Mouse (Mus musculus) spleen, adult 10 weeks (tissue): Measurements from ENCODE around the gene Zfp931. TPM values are rescaled to one million over a fixed set of nuclear protein-coding genes. Genes with fewer than 3 reads are reported as not detected.

Experiments
- polyA plus RNA-seq: library from polyadenylated mRNA; stranded (reverse); fragments of 350-450 nt; fragmentation: Illumina TruSeq; extraction: RNeasy Lipid Tissue Mini Kit (QIAGEN cat#74804); gene quantifications from one replicate; pipeline ENCODE4 v1.2.3, GENCODE M21; 2015; ENCODE audit warnings: low replicate concordance; ENCODE audit not compliant: insufficient read depth

The Zfp931 gene
- 18.3 TPM for polyA plus RNA-seq

GRCm38 (mm10) chr2:178078166-178078717 is at the start of gene Zfp931:
Zfp931 (minus strand) TSS chr2:178078476.

GRCm38 (mm10) chr2:178118801-178119560 is 40.7 kb upstream of the Zfp931 start, which contains the start of gene Phactr3:
Phactr3 (plus strand) TSS chr2:178118975.

GRCm38 (mm10) chr2:178023011-178023611 is 55.2 kb downstream of the Zfp931 start, which contains the start of gene Zfp971:
Zfp971 (plus strand) TSS chr2:178023284.

Other genes with a start within 250 kb of the Zfp931 start
- 57.7 TPM for gene Gm14325, start 238.1 kb downstream of the Zfp931 start, polyA plus RNA-seq
- 2.5 TPM for gene Gm14327, start 181.4 kb downstream of the Zfp931 start, polyA plus RNA-seq
- 4.8 TPM for gene Zfp972, start 152.9 kb downstream of the Zfp931 start, polyA plus RNA-seq
- gene Gm14326, start 121.2 kb downstream of the Zfp931 start, polyA plus RNA-seq = 22.9 TPM
- gene Zfp971, start 55.2 kb downstream of the Zfp931 start, polyA plus RNA-seq = 42.2 TPM
- 0.11 TPM for gene Phactr3, start 40.5 kb upstream of the Zfp931 start, polyA plus RNA-seq